Mouse (Mus musculus) stomach, postnatal 0 days (tissue): ENCODE measurements at regions not wholly inside any gene's neighbourhood (a gene's known extent, or its start where the extent isn't known, plus 50 kb on each side); places are given as distances from the start of the nearest gene placed in this dataset.

Experiments used
- CTCF ChIP-seq: IDR thresholded peaks from 2 replicates; pipeline ENCODE4 v1.5.1; 2016; ENCODE audit warnings: antibody characterized with exemption, low read depth, mild to moderate bottlenecking, moderate library complexity
- EP300 ChIP-seq: optimal IDR thresholded peaks from 2 replicates; pipeline ENCODE3; 2016; ENCODE audit warnings: antibody characterized with exemption

- TF ChIP-seq CTCF (no peak), EP300 (no peak)
These were observed 64.2 kb upstream of the Irx6 start for GRCm38 (mm10) chr8:92609908-92610307.
